8 mouse cellular contexts compared by ENCODE assay signal in the genomic region with DNA sequence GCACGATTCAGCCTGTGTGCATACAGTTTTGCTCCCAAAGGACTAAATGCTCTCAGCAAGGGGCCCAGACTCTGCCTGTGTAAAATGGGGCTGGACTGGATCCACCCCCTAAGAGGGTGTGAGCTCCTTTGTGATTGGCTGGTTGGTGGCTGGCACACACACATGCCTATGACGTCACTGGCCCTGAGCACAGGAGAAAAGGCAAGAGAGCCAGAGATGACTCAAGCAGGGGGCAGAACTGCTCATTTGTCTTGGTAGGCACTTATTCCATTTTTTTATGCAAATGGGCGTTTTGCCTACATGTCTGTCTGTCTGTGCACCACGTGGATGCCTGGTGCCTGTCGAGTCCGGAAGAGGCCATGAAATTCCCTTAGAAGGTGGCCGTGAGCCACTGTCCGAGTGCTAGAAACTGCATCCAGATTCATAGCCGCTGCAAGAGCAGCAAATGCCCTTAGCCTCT. TPM values are rescaled to one million over a fixed set of nuclear protein-coding genes. Genes with fewer than 3 reads are reported as not detected.
DNase-seq lines count a peak whose midpoint lies in the region; ATAC-seq and TF ChIP-seq lines count a peak whose summit lies in the region.

No protein-coding gene starts in this region.

- H3K4me2 ChIP-seq in hindbrain, embryonic 16.5 days (ENCODE audit: low read length): peak overlapping the region; percentile 41

- TF ChIP-seq CTCF in cerebellum, adult 2 months (IDR thresholded peaks at IDR 0.05; ENCODE audit: borderline replicate concordance, insufficient read depth, low read depth, low read length): no peak

- H3K9me3 ChIP-seq in hindbrain, embryonic 16.5 days (ENCODE audit: control insufficient read depth, low read length): no peaks in the 10 kb centered on the region

- no peaks in the 10 kb centered on the region for H3K36me3 ChIP-seq in hindbrain, embryonic 16.5 days (ENCODE audit: control insufficient read depth, insufficient read depth, low read length)

- ATAC-seq in hindbrain, embryonic 16.5 days: peak; percentile 87

- TF ChIP-seq POLR2A in cerebellum, adult 2 months (IDR thresholded peaks at IDR 0.05; ENCODE audit: borderline replicate concordance, insufficient read depth, low read length): no peak

- peak overlapping the region; percentile 39 for H3K9ac ChIP-seq in hindbrain, embryonic 16.5 days (ENCODE audit: low read depth, low read length)

- peak; percentile 42 for DNase-seq in gastrocnemius, adult 18-20 months (ENCODE audit: low spot score)
- DNase-seq in gastrocnemius, adult 8-10 months (ENCODE audit: low spot score in 2 of 2): no peak
- peak; percentile 32 to 50 for DNase-seq in cerebellum, adult 2 months
- peak; percentile 74 for DNase-seq in forelimb bud, embryonic 11.5 days (ENCODE audit: low read depth, low spot score)
- DNase-seq in left cerebral cortex, adult 9 months (ENCODE audit: low spot score in 2 of 2): peak; percentile 33 to 57
- DNase-seq in lung, postnatal 4 days: peak; percentile 74 to 79
- peak; percentile 59 for DNase-seq in right cerebral cortex, adult 18-20 months

- no peak overlapping the region for H3K27ac ChIP-seq in cerebellum, adult 2 months (ENCODE audit: insufficient read depth, low read length)
- peak overlapping the region; percentile 9 for H3K27ac ChIP-seq in hindbrain, embryonic 16.5 days (ENCODE audit: low read depth, low read length)

- no peaks in the 10 kb centered on the region for H3K27me3 ChIP-seq in cerebellum, adult 2 months (ENCODE audit: control insufficient read depth, insufficient read depth, low read length)
- no peaks in the 10 kb centered on the region for H3K27me3 ChIP-seq in hindbrain, embryonic 16.5 days (replicated peaks; ENCODE audit: control insufficient read depth, insufficient read depth, low read length)

- peaks cover 3% of the 10 kb centered on the region for H3K4me1 ChIP-seq in cerebellum, adult 2 months (ENCODE audit: control insufficient read depth, insufficient read depth, low read length)
- H3K4me1 ChIP-seq in hindbrain, embryonic 16.5 days (ENCODE audit: control insufficient read depth, insufficient read depth, low read depth, low read length): peaks cover 2% of the 10 kb centered on the region; the same call in 1 of the 2 replicates

- WGBS in cerebellum, adult 2 months: 17% methylated on average over 9 of the region's 9 CpGs
- 22% methylated on average over 9 of the region's 9 CpGs for WGBS in hindbrain, embryonic 16.5 days

- peak overlapping the region; percentile 38 for H3K4me3 ChIP-seq in cerebellum, adult 2 months (replicated peaks; ENCODE audit: insufficient read depth, low read depth, low read length)
- peak overlapping the region; percentile 30 for H3K4me3 ChIP-seq in hindbrain, embryonic 16.5 days (ENCODE audit: low read length)

RNA-seq across cellular contexts. Expression of a gene that starts 10.7 kb away (rescaled TPM):
- total RNA-seq in gastrocnemius, adult 18-20 months (2021): not detected
- not detected for total RNA-seq in gastrocnemius, adult 8-10 months (2022)
- not detected in 2 replicates for polyA plus RNA-seq in cerebellum, adult 2 months (2012; rRNA removed)
- polyA plus RNA-seq in hindbrain, embryonic 16.5 days (2015; fragmentation: Nextera tagmentation; extraction: Ambion mirVana): not detected in 2 replicates

RNA-seq across cellular contexts. Expression of a gene that starts 19.0 kb away (rescaled TPM):
- total RNA-seq in gastrocnemius, adult 18-20 months (2021): not detected
- not detected for total RNA-seq in gastrocnemius, adult 8-10 months (2022)
- polyA plus RNA-seq in cerebellum, adult 2 months (2012; rRNA removed): 1.7 and 2.2 TPM in 2 replicates
- polyA plus RNA-seq in hindbrain, embryonic 16.5 days (2015; fragmentation: Nextera tagmentation; extraction: Ambion mirVana): 2.8 and 3.0 TPM in 2 replicates

RNA-seq across cellular contexts. Expression of a gene that starts 50.9 kb away (rescaled TPM):
- 10 to 100 TPM; 34.5 to 38.2 TPM for total RNA-seq in gastrocnemius, adult 18-20 months (2021)
- 10 to 100 TPM; 32.3 to 43.2 (median 36.3) TPM for total RNA-seq in gastrocnemius, adult 8-10 months (2022)
- 2.9 and 3.1 TPM in 2 replicates for polyA plus RNA-seq in cerebellum, adult 2 months (2012; rRNA removed)
- 0.50 and 0.54 TPM in 2 replicates for polyA plus RNA-seq in hindbrain, embryonic 16.5 days (2015; fragmentation: Nextera tagmentation; extraction: Ambion mirVana)

Comparison
In these comparisons a context has a peak if more than half of its experiments do, and no peak if none do; other contexts are left out.
1. DNase-seq: peak in gastrocnemius, adult 18-20 months (single experiment), cerebellum, adult 2 months (2 of 2), forelimb bud, embryonic 11.5 days (single experiment), left cerebral cortex, adult 9 months (2 of 2), lung, postnatal 4 days (2 of 2) and right cerebral cortex, adult 18-20 months (single experiment); none in gastrocnemius, adult 8-10 months (0 of 2).